Mouse (Mus musculus) myocyte (in vitro differentiated cells): ENCODE measurements around the gene Lamb3.

Experiments
- CEBPB ChIP-seq: IDR thresholded peaks from 2 replicates; pipeline ENCODE4 v1.6.1; 2011; ENCODE audit warnings: mild to moderate bottlenecking, moderate library complexity; ENCODE audit not compliant: poor library complexity, insufficient read depth, severe bottlenecking
- E2F4 ChIP-seq: IDR thresholded peaks from one replicate; pipeline ENCODE4 v1.6.1; 2011; ENCODE audit warnings: mild to moderate bottlenecking, control low read depth, moderate library complexity; ENCODE audit not compliant: insufficient read depth
- MAX ChIP-seq: IDR thresholded peaks from one replicate; pipeline ENCODE4 v1.6.1; 2011; ENCODE audit warnings: low read depth, mild to moderate bottlenecking, control low read depth
- MYOD1 ChIP-seq, 3 experiments: IDR thresholded peaks; one replicate each; pipeline ENCODE4 v1.6.1; 2011; ENCODE audit warnings: control low read depth in 2 of 3, low read depth in 2 of 3, mild to moderate bottlenecking in 2 of 3, moderate library complexity in 1 of 3; ENCODE audit not compliant: insufficient read length in 2 of 3, control insufficient read depth in 1 of 3
- MYOG ChIP-seq, 3 experiments: IDR thresholded peaks; one replicate each; pipeline ENCODE4 v1.6.1; 2011; ENCODE audit warnings: control low read depth in 2 of 3, low read depth in 2 of 3, mild to moderate bottlenecking in 2 of 3; ENCODE audit not compliant: insufficient read length in 2 of 3, control insufficient read depth in 1 of 3, insufficient read depth in 1 of 3
- POLR2A ChIP-seq: IDR thresholded peaks from one replicate; pipeline ENCODE4 v1.6.1; 2011; ENCODE audit warnings: low read depth, mild to moderate bottlenecking, control low read depth, moderate library complexity; ENCODE audit not compliant: insufficient read length
- TCF12 ChIP-seq: IDR thresholded peaks from one replicate; pipeline ENCODE4 v1.6.1; 2011; ENCODE audit warnings: mild to moderate bottlenecking, control low read depth; ENCODE audit not compliant: poor library complexity, insufficient read depth, severe bottlenecking
- USF1 ChIP-seq: IDR thresholded peaks from one replicate; pipeline ENCODE4 v1.6.1; 2011; ENCODE audit warnings: low read depth, mild to moderate bottlenecking, control low read depth, moderate library complexity

GRCm38 (mm10) chr1:193263955-193264598, 56.6 kb downstream of the Lamb3 start, which contains the start of gene Hsd11b1:
- no peak for TF ChIP-seq USF1
- no peak for TF ChIP-seq POLR2A
- no peak for TF ChIP-seq MAX
- no peak for TF ChIP-seq E2F4
- TF ChIP-seq CEBPB = no peak
- TF ChIP-seq MYOG (IDR thresholded peaks at IDR 0.05; ENCODE audit: control insufficient read depth in 1 of 3, insufficient read depth in 1 of 3, insufficient read length in 2 of 3, low read depth in 2 of 3) = no peak
- TF ChIP-seq MYOD1 (IDR thresholded peaks at IDR 0.05; ENCODE audit: control insufficient read depth in 1 of 3, insufficient read length in 2 of 3, low read depth in 2 of 3) = no peak
- no peak for TF ChIP-seq TCF12
